Mouse (Mus musculus) C3H10T1/2 (cell line): ENCODE results near the gene E2f3. TPM values are rescaled to one million over a fixed set of nuclear protein-coding genes. Genes with fewer than 3 reads are reported as not detected.

Experiments used
- polyA plus RNA-seq, 2 experiments: library from polyadenylated mRNA; unstranded; fragments of >200 nt; fragmentation: generic; extraction: Trizol; gene quantifications; one replicate each; pipeline ENCODE4 v1.2.1; 2012; ENCODE audit warnings: missing spikeins in 2 of 2

E2f3 gene
- polyA plus RNA-seq: 1 to 10 TPM; 1.4 to 3.8 TPM

GRCm38 (mm10) chr13:29985855-29986755, at the start of gene E2f3:
E2f3 (minus strand) TSS chr13:29986063.

Other genes with a start within 250 kb of the E2f3 start
- 1 to 10 TPM in 1 of 2 experiments, under 1 TPM in 1; 0.59 to 4.6 TPM for gene Cdkal1, start 130.4 kb downstream of the E2f3 start, polyA plus RNA-seq
- 10 to 100 TPM in 1 of 2 experiments, 1 to 10 TPM in 1; 9.1 to 11.3 TPM for gene Mboat1, start 150.4 kb upstream of the E2f3 start, polyA plus RNA-seq